Mouse (Mus musculus) neural tube, embryonic 13.5 days (tissue): Measurements from ENCODE around the gene Arhgef25. TPM values are rescaled to one million over a fixed set of nuclear protein-coding genes. Genes with fewer than 3 reads are reported as not detected.

ENCODE experiments used
- ATAC-seq: fragments of 200-750 bp; cut with Nextera tagmentation; 2 replicates; pipeline ENCODE4 v1.8.0; 2017; ENCODE audit warnings: low read depth, mild to moderate bottlenecking, moderate TSS enrichment, moderate library complexity
- H3K27ac ChIP-seq: fragments of 300-500 bp; sonication (generic); replicated peaks from 2 replicates; pipeline ENCODE4 v1.5.1; 2015; ENCODE audit warnings: moderate library complexity, mild to moderate bottlenecking, inconsistent platforms
- H3K27me3 ChIP-seq: fragments of 300-500 bp; sonication (generic); 2 replicates; pipeline ENCODE4 v1.6.1; 2015; ENCODE audit warnings: mild to moderate bottlenecking, inconsistent platforms
- H3K36me3 ChIP-seq: fragments of 300-500 bp; sonication (generic); 2 replicates; pipeline ENCODE4 v1.6.1; 2015; ENCODE audit warnings: mild to moderate bottlenecking, inconsistent platforms
- H3K4me1 ChIP-seq: fragments of 300-500 bp; sonication (generic); replicated peaks from 2 replicates; pipeline ENCODE4 v1.6.1; 2015; ENCODE audit warnings: inconsistent platforms
- H3K4me2 ChIP-seq: fragments of 300-500 bp; sonication (generic); 2 replicates; pipeline ENCODE4 v1.6.1; 2015; ENCODE audit warnings: inconsistent platforms, mild to moderate bottlenecking, moderate library complexity
- H3K4me3 ChIP-seq: fragments of 300-500 bp; sonication (generic); 2 replicates; pipeline ENCODE4 v1.5.1; 2015; ENCODE audit warnings: mild to moderate bottlenecking, inconsistent platforms
- H3K9ac ChIP-seq: fragments of 300-500 bp; sonication (generic); 2 replicates; pipeline ENCODE4 v1.6.1; 2015; ENCODE audit warnings: moderate library complexity, mild to moderate bottlenecking, inconsistent platforms
- H3K9me3 ChIP-seq: fragments of 300-500 bp; sonication (generic); 2 replicates; pipeline ENCODE4 v1.6.1; 2016; ENCODE audit warnings: inconsistent platforms
- WGBS: fragments of 180-500 bp; shearing (Covaris S2); methylation state at CpG from one replicate; pipeline ENCODE4 v1.1.7; 2015; 5-methylcytosine and 5-hydroxymethylcytosine counted together
- polyA plus RNA-seq: library from polyadenylated mRNA; unstranded; fragments of >200 nt; fragmentation: Nextera tagmentation; extraction: Ambion mirVana; gene quantifications from 2 replicates; pipeline ENCODE4 v1.2.1, GENCODE M21; 2015

Arhgef25 gene
- polyA plus RNA-seq, 1 experiment from 2014 or later = 38.1 TPM

- no peak for ATAC-seq
- H3K4me2 ChIP-seq = no peak overlapping the region
- H3K9me3 ChIP-seq = no peaks in the 10 kb centered on the region
- H3K27me3 ChIP-seq = 0 out of 2 replicates have a peak, but pooled peaks cover 3% of the 10 kb centered on the region
- H3K9ac ChIP-seq = no peak overlapping the region
- no peak overlapping the region for H3K4me3 ChIP-seq
- no peaks in the 10 kb centered on the region for H3K4me1 ChIP-seq
- no peak overlapping the region for H3K27ac ChIP-seq
- no peaks in the 10 kb centered on the region for H3K36me3 ChIP-seq
Measured at GRCm38 (mm10) chr10:127217177-127217576, 27.3 kb upstream of the Arhgef25 start.

- H3K4me1 ChIP-seq = no peaks in the 10 kb centered on the region
- no peak overlapping the region for H3K27ac ChIP-seq
- 96% methylated on average over 11 of the region's 11 CpGs for WGBS
Measured at GRCm38 (mm10) chr10:127216456-127216855, 26.6 kb upstream of the Arhgef25 start.

GRCm38 (mm10) chr10:127214422-127214803 lies 24.5 kb upstream of the Arhgef25 start:
- no peak overlapping the region for H3K27ac ChIP-seq

More at GRCm38 (mm10) chr10:127216456-127216855, 26.6 kb upstream of the Arhgef25 start:
- H3K9me3 ChIP-seq = no peaks in the 10 kb centered on the region
- no peak overlapping the region for H3K4me2 ChIP-seq
- ATAC-seq = no peak
- no peak overlapping the region for H3K4me3 ChIP-seq
- no peaks in the 10 kb centered on the region for H3K36me3 ChIP-seq
- H3K9ac ChIP-seq = no peak overlapping the region
- 0 out of 2 replicates have a peak, but pooled peaks cover 3% of the 10 kb centered on the region for H3K27me3 ChIP-seq

GRCm38 (mm10) chr10:127213704-127214421 lies 24.0 kb upstream of the Arhgef25 start:
- Histone ChIP-seq H3K9me3 (no peaks in the 10 kb centered on the region), H3K4me3 (no peak overlapping the region), H3K4me2 (no peak overlapping the region), H3K27me3 (0 out of 2 replicates have a peak, but pooled peaks cover 3% of the 10 kb centered on the region), H3K4me1 (peaks cover 20% of the 10 kb centered on the region), H3K9ac (no peak overlapping the region), H3K27ac (no peak overlapping the region), H3K36me3 (0 out of 2 replicates have a peak, but pooled peaks cover under 1% of the 10 kb centered on the region)
- 85% methylated on average over 13 of the region's 13 CpGs for WGBS
- no peak for ATAC-seq

More at GRCm38 (mm10) chr10:127214422-127214803, 24.5 kb upstream of the Arhgef25 start:
- H3K9ac ChIP-seq = no peak overlapping the region
- H3K9me3 ChIP-seq = no peaks in the 10 kb centered on the region
- no peaks in the 10 kb centered on the region for H3K36me3 ChIP-seq
- H3K4me3 ChIP-seq = no peak overlapping the region
- WGBS = 69% methylated on average over 1 of the region's 1 CpGs
- H3K4me1 ChIP-seq = peaks cover 17% of the 10 kb centered on the region
- no peak for ATAC-seq
- 0 out of 2 replicates have a peak, but pooled peaks cover 3% of the 10 kb centered on the region for H3K27me3 ChIP-seq
- no peak overlapping the region for H3K4me2 ChIP-seq

GRCm38 (mm10) chr10:127213272-127213671 lies 23.4 kb upstream of the Arhgef25 start:
- Histone ChIP-seq H3K4me2 (no peak overlapping the region), H3K9ac (no peak overlapping the region), H3K9me3 (no peaks in the 10 kb centered on the region), H3K27ac (no peak overlapping the region), H3K27me3 (0 out of 2 replicates have a peak, but pooled peaks cover 3% of the 10 kb centered on the region), H3K36me3 (peaks cover 6% of the 10 kb centered on the region), H3K4me3 (no peak overlapping the region), H3K4me1 (peaks cover 20% of the 10 kb centered on the region)
- ATAC-seq = no peak
- WGBS = 94% methylated on average over 8 of the region's 8 CpGs

- Histone ChIP-seq H3K9me3 (no peaks in the 10 kb centered on the region), H3K27ac (peak within 1 kb of the TSS; percentile 15; the same call in 1 of the 2 replicates), H3K36me3 (peaks cover 23% of the 10 kb centered on the region), H3K4me3 (peak within 1 kb of the TSS; percentile 65), H3K27me3 (0 out of 2 replicates have a peak, but pooled peaks cover 3% of the 10 kb centered on the region), H3K4me1 (peaks cover 20% of the 10 kb centered on the region), H3K4me2 (peak within 1 kb of the TSS; percentile 91), H3K9ac (peak within 1 kb of the TSS; percentile 84)
- ATAC-seq = peak; percentile 96
- WGBS = under 1% methylated on average over 47 of the region's 47 CpGs
Measured at GRCm38 (mm10) chr10:127211414-127211854, 21.6 kb upstream of the Arhgef25 start, which contains the start of gene Pip4k2c. Pip4k2c (minus strand) TSS chr10:127211585.

GRCm38 (mm10) chr10:127210961-127211405 lies 21.1 kb upstream of the Arhgef25 start:
- H3K36me3 ChIP-seq = peaks cover 28% of the 10 kb centered on the region
- H3K4me3 ChIP-seq = peak overlapping the region; percentile 65
- H3K9ac ChIP-seq = peak overlapping the region; percentile 84
- WGBS = under 1% methylated on average over 25 of the region's 25 CpGs
- peak; percentile 70 for ATAC-seq
- H3K27ac ChIP-seq = peak overlapping the region; percentile 15; the same call in 1 of the 2 replicates
- H3K27me3 ChIP-seq = 0 out of 2 replicates have a peak, but pooled peaks cover 3% of the 10 kb centered on the region
- H3K4me1 ChIP-seq = peaks cover 20% of the 10 kb centered on the region
- H3K4me2 ChIP-seq = peak overlapping the region; percentile 91
- no peaks in the 10 kb centered on the region for H3K9me3 ChIP-seq

- 0 out of 2 replicates have a peak, but pooled peaks cover 3% of the 10 kb centered on the region for H3K27me3 ChIP-seq
- no peaks in the 10 kb centered on the region for H3K9me3 ChIP-seq
- H3K4me2 ChIP-seq = peak overlapping the region; percentile 91
- WGBS = 88% methylated on average over 13 of the region's 13 CpGs
- no peak overlapping the region for H3K27ac ChIP-seq
- peak overlapping the region; percentile 84 for H3K9ac ChIP-seq
- H3K4me3 ChIP-seq = peak overlapping the region; percentile 65
- H3K36me3 ChIP-seq = peaks cover 37% of the 10 kb centered on the region
- no peak for ATAC-seq
- H3K4me1 ChIP-seq = peaks cover 20% of the 10 kb centered on the region
Measured at GRCm38 (mm10) chr10:127209928-127210570, 20.2 kb upstream of the Arhgef25 start.

- Histone ChIP-seq H3K36me3 (peaks cover 47% of the 10 kb centered on the region), H3K9me3 (no peaks in the 10 kb centered on the region), H3K4me1 (peaks cover 20% of the 10 kb centered on the region), H3K27ac (no peak overlapping the region), H3K4me2 (no peak overlapping the region), H3K27me3 (0 out of 2 replicates have a peak, but pooled peaks cover 3% of the 10 kb centered on the region), H3K9ac (no peak overlapping the region), H3K4me3 (no peak overlapping the region)
- WGBS = 89% methylated on average over 4 of the region's 4 CpGs
- ATAC-seq = no peak
Measured at GRCm38 (mm10) chr10:127208921-127209320, 19.0 kb upstream of the Arhgef25 start.

- peaks cover 79% of the 10 kb centered on the region for H3K36me3 ChIP-seq
- ATAC-seq = no peak
- no peak overlapping the region for H3K4me3 ChIP-seq
- 88% methylated on average over 10 of the region's 10 CpGs for WGBS
- no peak overlapping the region for H3K27ac ChIP-seq
- H3K27me3 ChIP-seq = no peaks in the 10 kb centered on the region
- H3K4me1 ChIP-seq = peaks cover 12% of the 10 kb centered on the region
- H3K9me3 ChIP-seq = no peaks in the 10 kb centered on the region
- no peak overlapping the region for H3K9ac ChIP-seq
- no peak overlapping the region for H3K4me2 ChIP-seq
Measured at GRCm38 (mm10) chr10:127205373-127205772, 15.5 kb upstream of the Arhgef25 start.

GRCm38 (mm10) chr10:127204589-127204988 lies 14.7 kb upstream of the Arhgef25 start:
- H3K9me3 ChIP-seq = no peaks in the 10 kb centered on the region
- 89% methylated on average over 5 of the region's 5 CpGs for WGBS
- peaks cover 4% of the 10 kb centered on the region; the same call in 1 of the 2 replicates for H3K4me1 ChIP-seq
- peaks cover 87% of the 10 kb centered on the region for H3K36me3 ChIP-seq
- no peak overlapping the region for H3K9ac ChIP-seq
- H3K27ac ChIP-seq = no peak overlapping the region
- H3K4me3 ChIP-seq = no peak overlapping the region
- ATAC-seq = no peak
- H3K27me3 ChIP-seq = no peaks in the 10 kb centered on the region
- H3K4me2 ChIP-seq = no peak overlapping the region

GRCm38 (mm10) chr10:127203106-127203505 lies 13.2 kb upstream of the Arhgef25 start:
- Histone ChIP-seq H3K36me3 (peaks cover 94% of the 10 kb centered on the region), H3K27me3 (no peaks in the 10 kb centered on the region), H3K4me1 (no peaks in the 10 kb centered on the region; the same call in 1 of the 2 replicates), H3K9me3 (no peaks in the 10 kb centered on the region), H3K27ac (no peak overlapping the region), H3K9ac (no peak overlapping the region), H3K4me2 (no peak overlapping the region), H3K4me3 (no peak overlapping the region)
- ATAC-seq = no peak
- WGBS = 89% methylated on average over 3 of the region's 3 CpGs
